Mouse (Mus musculus) midbrain, embryonic 10.5 days (tissue): Measurements from ENCODE around the gene Prkaca. TPM values are rescaled to one million over a fixed set of nuclear protein-coding genes. Genes with fewer than 3 reads are reported as not detected.
A peak's percentile ranks its signal among the peaks of the same experiment; 100 is the strongest.
"Not testable (repeated sequence)": the region's sequence is repeated elsewhere in the genome, so short reads cannot be mapped to it uniquely, and the experiment has no call there.

Experiments used
- DNase-seq: peaks from one replicate; pipeline ENCODE4 v3.0.0-alpha.2; 2017; ENCODE audit warnings: low spot score
- H3K27ac ChIP-seq: fragments of 300-500 bp; sonication (generic); replicated peaks from 2 replicates; pipeline ENCODE4 v1.5.1; 2016; ENCODE audit warnings: mild to moderate bottlenecking
- H3K27me3 ChIP-seq: fragments of 300-500 bp; sonication (generic); 2 replicates; pipeline ENCODE4 v1.6.1; 2016; ENCODE audit warnings: low read depth, mild to moderate bottlenecking; ENCODE audit not compliant: poor library complexity, severe bottlenecking
- H3K36me3 ChIP-seq: fragments of 300-500 bp; sonication (generic); 2 replicates; pipeline ENCODE4 v1.6.1; 2016; ENCODE audit warnings: mild to moderate bottlenecking, moderate library complexity
- H3K4me1 ChIP-seq: fragments of 300-500 bp; sonication (generic); 2 replicates; pipeline ENCODE4 v1.6.1; 2016
- H3K4me3 ChIP-seq: fragments of 300-500 bp; sonication (generic); 2 replicates; pipeline ENCODE4 v1.5.1; 2016; ENCODE audit warnings: mild to moderate bottlenecking, moderate library complexity
- H3K9me3 ChIP-seq: fragments of 300-500 bp; sonication (generic); replicated peaks from 2 replicates; pipeline ENCODE4 v1.6.1; 2016; ENCODE audit warnings: mild to moderate bottlenecking
- WGBS: fragments of 180-500 bp; shearing (Covaris S2); methylation state at CpG from one replicate; pipeline ENCODE4 v1.1.7; 2016; 5-methylcytosine and 5-hydroxymethylcytosine counted together
- polyA plus RNA-seq: library from polyadenylated mRNA; unstranded; fragments of >200 nt; fragmentation: Nextera tagmentation; extraction: Ambion mirVana; gene quantifications from 2 replicates; pipeline ENCODE4 v1.2.1, GENCODE M21; 2016

Gene Prkaca
- polyA plus RNA-seq, 1 experiment from 2014 or later: 169 TPM

DNA sequence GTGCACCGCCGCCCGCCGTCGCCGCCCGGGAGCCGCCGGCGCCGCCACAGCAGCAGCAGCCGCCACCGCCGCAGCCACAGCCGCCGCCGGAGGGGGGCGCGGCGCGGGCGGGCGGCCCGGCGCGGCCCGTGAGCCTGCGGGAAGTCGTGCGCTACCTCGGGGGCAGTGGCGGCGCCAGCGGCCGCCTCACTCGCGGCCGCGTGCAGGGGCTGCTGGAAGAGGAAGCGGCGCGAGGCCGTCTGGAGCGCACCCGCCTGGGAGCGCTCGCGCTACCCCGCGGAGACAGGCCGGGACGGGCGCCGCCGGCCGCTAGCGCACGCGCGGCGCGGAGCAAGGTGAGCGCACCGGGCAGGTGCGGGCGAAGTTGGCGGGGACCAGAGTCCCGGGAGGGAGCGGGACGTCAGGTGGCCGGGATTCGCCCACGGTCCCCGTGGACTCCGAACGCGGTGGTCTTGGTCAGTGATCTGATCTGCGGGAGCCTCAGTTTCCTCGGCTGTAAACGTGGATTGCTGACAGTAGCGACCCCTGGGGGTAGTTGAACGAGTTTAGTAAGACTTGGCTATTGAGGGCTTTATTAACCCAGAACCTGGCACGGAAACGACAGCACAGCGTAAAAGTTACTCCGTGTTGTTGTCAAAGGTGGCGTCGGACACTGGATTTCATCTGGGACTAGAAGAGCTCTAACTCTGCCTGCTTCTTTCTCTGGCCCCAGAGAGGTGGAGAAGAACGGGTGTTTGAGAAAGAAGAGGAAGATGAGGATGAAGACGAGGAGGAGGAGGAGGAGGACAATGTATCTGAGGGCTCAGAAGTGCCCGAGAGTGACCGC lies 25.7 kb downstream of the Prkaca start:
- peak overlapping the region; percentile 87 for H3K4me3 ChIP-seq
- peak; percentile 73 for DNase-seq
- WGBS: 10% methylated on average over 92 of the region's 92 CpGs
- H3K27me3 ChIP-seq: peaks cover 58% of the 10 kb centered on the region
- H3K36me3 ChIP-seq: peaks cover 50% of the 10 kb centered on the region
- peak overlapping the region; percentile 83 for H3K27ac ChIP-seq
- H3K4me1 ChIP-seq: peaks cover 49% of the 10 kb centered on the region
- H3K9me3 ChIP-seq: no peaks in the 10 kb centered on the region

- Histone ChIP-seq H3K4me3 (peak overlapping the region; percentile 87), H3K36me3 (peaks cover 44% of the 10 kb centered on the region), H3K4me1 (peaks cover 57% of the 10 kb centered on the region), H3K9me3 (no peaks in the 10 kb centered on the region), H3K27ac (peak overlapping the region; percentile 83; the same call in 1 of the 2 replicates), H3K27me3 (peaks cover 66% of the 10 kb centered on the region)
- no peak for DNase-seq
- 71% methylated on average over 16 of the region's 16 CpGs for WGBS
Observed at GRCm38 (mm10) chr8:83999057-83999705, 26.4 kb downstream of the Prkaca start.

GRCm38 (mm10) chr8:83999825-84000224 lies 27.0 kb downstream of the Prkaca start:
- no peaks in the 10 kb centered on the region for H3K9me3 ChIP-seq
- H3K4me3 ChIP-seq: peak overlapping the region; percentile 87; the same call in 1 of the 2 replicates
- no peak for DNase-seq
- H3K36me3 ChIP-seq: peaks cover 37% of the 10 kb centered on the region
- WGBS: 89% methylated on average over 2 of the region's 2 CpGs
- H3K27me3 ChIP-seq: peaks cover 65% of the 10 kb centered on the region
- no peak overlapping the region for H3K27ac ChIP-seq
- peaks cover 62% of the 10 kb centered on the region for H3K4me1 ChIP-seq

DNA sequence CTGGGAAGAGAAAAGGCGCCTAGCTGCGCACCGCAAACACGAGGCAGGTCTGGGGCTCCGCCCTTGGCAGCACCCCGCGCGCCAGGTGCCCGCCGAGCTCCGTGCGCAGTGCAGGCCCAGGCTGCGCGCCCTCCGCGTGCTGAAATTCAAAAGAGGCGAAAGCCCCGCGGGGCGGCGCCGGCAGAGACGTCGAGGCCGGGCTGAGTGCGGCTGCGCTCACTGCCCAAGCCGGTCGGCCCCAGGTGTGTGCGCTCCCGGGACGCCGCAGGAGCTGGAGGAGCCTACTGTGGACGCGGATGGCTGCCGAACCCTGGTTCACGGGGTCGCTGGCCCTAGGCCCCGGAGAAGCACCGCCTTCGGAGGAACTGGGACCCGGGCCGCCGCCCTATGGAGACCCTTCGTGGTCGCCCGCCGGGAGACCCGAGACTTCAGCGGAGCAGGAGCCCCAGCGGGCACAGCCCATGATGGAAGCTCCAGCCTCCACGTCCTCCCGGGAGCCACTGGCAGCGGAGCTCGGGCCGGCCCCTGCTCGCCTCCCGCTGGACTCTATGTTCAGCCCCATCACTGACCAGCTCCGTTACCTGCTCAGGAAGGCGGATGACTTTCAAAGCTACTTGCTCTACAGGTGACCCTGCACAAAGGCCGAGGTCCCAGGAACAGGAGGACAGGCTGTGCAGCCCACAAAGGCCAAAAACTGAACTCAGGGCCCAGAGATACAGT lies 28.6 kb downstream of the Prkaca start, which contains the start of gene 1700067K01Rik:
1700067K01Rik (plus strand) TSS at position 222 of the 720 bp plus-strand sequence.
- 17% methylated on average over 61 of the region's 61 CpGs for WGBS
- DNase-seq: peak; percentile 37
- peaks cover 57% of the 10 kb centered on the region for H3K27me3 ChIP-seq
- no peaks in the 10 kb centered on the region for H3K9me3 ChIP-seq
- peak within 1 kb of the TSS; percentile 42 for H3K27ac ChIP-seq
- H3K4me3 ChIP-seq: peak within 1 kb of the TSS; percentile 43
- peaks cover 33% of the 10 kb centered on the region for H3K36me3 ChIP-seq
- H3K4me1 ChIP-seq: peaks cover 56% of the 10 kb centered on the region

GRCm38 (mm10) chr8:84002957-84003611 lies 30.3 kb downstream of the Prkaca start:
- 53% methylated on average over 12 of the region's 12 CpGs for WGBS

GRCm38 (mm10) chr8:84003612-84004246 lies 30.9 kb downstream of the Prkaca start:
- H3K9me3 ChIP-seq: no peaks in the 10 kb centered on the region
- peaks cover 33% of the 10 kb centered on the region for H3K36me3 ChIP-seq
- H3K4me3 ChIP-seq: peak overlapping the region; percentile 70
- peaks cover 48% of the 10 kb centered on the region for H3K4me1 ChIP-seq
- H3K27ac ChIP-seq: peak overlapping the region; percentile 83; the same call in 1 of the 2 replicates
- WGBS: 79% methylated on average over 6 of the region's 6 CpGs
- no peak for DNase-seq
- peaks cover 57% of the 10 kb centered on the region for H3K27me3 ChIP-seq

More at GRCm38 (mm10) chr8:84002957-84003611, 30.3 kb downstream of the Prkaca start:
- H3K27ac ChIP-seq: no peak overlapping the region
- H3K9me3 ChIP-seq: no peaks in the 10 kb centered on the region
- H3K36me3 ChIP-seq: peaks cover 33% of the 10 kb centered on the region
- peak overlapping the region; percentile 24; the same call in 1 of the 2 replicates for H3K4me3 ChIP-seq
- H3K27me3 ChIP-seq: peaks cover 57% of the 10 kb centered on the region
- H3K4me1 ChIP-seq: peaks cover 52% of the 10 kb centered on the region
- DNase-seq: no peak

DNA sequence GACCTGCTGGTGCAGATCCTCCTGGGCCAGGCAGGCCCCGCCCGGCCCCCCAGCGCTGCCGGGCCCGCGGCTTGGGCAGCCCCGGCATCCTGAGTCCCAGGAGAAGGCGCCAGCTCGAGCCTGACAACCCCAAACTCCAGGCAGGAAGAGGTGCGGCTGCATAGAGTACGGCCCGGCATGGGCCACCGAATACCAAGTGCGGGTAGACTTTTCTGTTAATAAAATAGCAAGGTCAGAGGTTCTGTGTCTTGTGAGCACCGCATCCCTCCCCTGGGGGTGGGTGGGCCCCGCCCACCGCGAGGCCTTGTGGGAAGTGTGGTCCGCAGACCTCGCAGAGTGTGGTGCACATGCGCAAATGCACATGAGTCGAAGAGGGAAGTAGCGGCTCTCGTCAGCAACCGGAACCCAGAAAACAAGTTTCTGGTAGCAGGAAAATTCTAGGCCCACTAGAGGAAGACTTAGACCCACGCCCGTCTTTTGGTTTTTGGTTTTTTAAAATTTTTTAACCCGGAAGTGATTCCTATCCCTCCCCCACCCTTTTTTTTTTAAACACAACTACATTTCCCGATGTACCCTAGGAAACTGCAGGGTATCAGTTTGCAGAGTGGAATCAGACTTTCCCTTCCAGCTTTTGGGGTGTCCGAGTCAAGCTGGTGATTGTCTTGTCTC lies 31.9 kb downstream of the Prkaca start:
- Histone ChIP-seq H3K27me3 (peaks cover 51% of the 10 kb centered on the region), H3K4me1 (peaks cover 40% of the 10 kb centered on the region), H3K36me3 (peaks cover 26% of the 10 kb centered on the region), H3K4me3 (peak overlapping the region; percentile 70), H3K27ac (peak overlapping the region; percentile 83), H3K9me3 (no peaks in the 10 kb centered on the region)
- DNase-seq: peak; percentile 90
- 1% methylated on average over 30 of the region's 30 CpGs for WGBS

DNA sequence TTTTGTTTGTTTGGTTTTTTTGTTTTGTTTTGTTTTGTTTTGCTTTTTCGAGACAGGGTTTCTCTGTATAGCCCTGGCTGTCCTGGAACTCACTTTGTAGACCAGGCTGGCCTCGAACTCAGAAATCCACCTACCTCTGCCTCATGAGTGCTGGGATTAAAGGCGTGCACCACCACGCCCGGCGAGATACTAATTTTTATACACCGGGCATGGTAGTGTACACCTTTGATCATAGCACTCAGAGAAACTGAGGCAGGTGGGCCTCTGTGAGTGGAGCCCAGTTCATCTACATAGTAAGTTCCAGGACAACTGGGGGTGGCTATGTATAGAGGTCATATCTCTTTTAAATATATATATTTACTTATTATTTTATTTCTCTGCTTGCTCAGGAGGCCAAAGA lies 32.7 kb downstream of the Prkaca start:
- 93% methylated on average over 7 of the region's 7 CpGs for WGBS
- H3K27ac ChIP-seq: not testable (repeated sequence)

GRCm38 (mm10) chr8:84008362-84008761 lies 35.6 kb downstream of the Prkaca start:
- no peak for DNase-seq
- peaks cover 51% of the 10 kb centered on the region for H3K27me3 ChIP-seq
- no peak overlapping the region for H3K27ac ChIP-seq
- no peaks in the 10 kb centered on the region for H3K36me3 ChIP-seq
- no peak overlapping the region for H3K4me3 ChIP-seq
- WGBS: 34% methylated on average over 7 of the region's 7 CpGs
- H3K4me1 ChIP-seq: peaks cover 55% of the 10 kb centered on the region
- no peaks in the 10 kb centered on the region for H3K9me3 ChIP-seq

More for the DNA sequence above, 32.7 kb downstream of the Prkaca start:
- not testable (repeated sequence) for DNase-seq, H3K4me3 ChIP-seq, H3K9me3 ChIP-seq
- Histone ChIP-seq H3K36me3 (peaks cover 18% of the 10 kb centered on the region), H3K27me3 (peaks cover 51% of the 10 kb centered on the region), H3K4me1 (peaks cover 44% of the 10 kb centered on the region)

- Histone ChIP-seq H3K36me3 (no peaks in the 10 kb centered on the region), H3K9me3 (no peaks in the 10 kb centered on the region), H3K27me3 (peaks cover 55% of the 10 kb centered on the region), H3K27ac (no peak overlapping the region), H3K4me1 (peaks cover 42% of the 10 kb centered on the region), H3K4me3 (peak overlapping the region; percentile 67)
- WGBS: 3% methylated on average over 11 of the region's 11 CpGs
- DNase-seq: peak; percentile 89
Observed at GRCm38 (mm10) chr8:84009876-84010275, 37.1 kb downstream of the Prkaca start.
